Mouse (Mus musculus) layer of hippocampus, adult 6 months (tissue): ENCODE results near the gene Wfdc13. TPM values are rescaled to one million over a fixed set of nuclear protein-coding genes. Genes with fewer than 3 reads are reported as not detected.

ENCODE experiments used
- long read RNA-seq, 2 experiments: library from polyadenylated mRNA; unstranded; transcript quantifications; one replicate each; pipeline ENCODE4 v2.0.0; 2019 to 2020
- polyA plus RNA-seq: library from polyadenylated mRNA; unstranded; fragments of <200 nt; fragmentation: Nextera tagmentation; gene quantifications from 2 replicates; pipeline ENCODE4 v1.2.3, GENCODE M21; 2021

The Wfdc13 gene
- not detected in 2 replicates for polyA plus RNA-seq
- long read RNA-seq, experiment 1: 0 reads
- long read RNA-seq, experiment 2: 0 reads

DNA sequence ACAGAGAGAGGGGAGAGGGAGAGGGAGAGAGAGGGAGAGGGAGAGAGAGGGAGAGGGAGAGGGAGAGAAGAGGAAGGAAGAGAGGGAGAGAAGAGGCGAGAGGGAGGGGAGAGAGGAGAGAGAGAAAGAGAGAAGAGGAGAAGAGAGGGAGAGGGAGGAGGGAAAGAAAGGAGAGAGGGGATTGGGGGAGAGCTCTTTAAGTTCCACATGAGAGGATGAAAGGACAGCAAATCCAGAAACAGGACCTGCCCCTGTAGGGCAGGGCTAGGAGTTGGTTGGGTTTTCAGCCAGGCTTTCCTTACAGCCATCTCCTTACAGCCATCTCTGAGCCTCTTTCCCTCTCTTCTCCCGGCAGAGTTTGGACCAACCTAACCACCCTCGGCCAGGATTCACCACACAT is at the start of gene Wfdc13:
Wfdc13 (plus strand) TSS at position 301 of the 400 bp plus-strand sequence.

DNA sequence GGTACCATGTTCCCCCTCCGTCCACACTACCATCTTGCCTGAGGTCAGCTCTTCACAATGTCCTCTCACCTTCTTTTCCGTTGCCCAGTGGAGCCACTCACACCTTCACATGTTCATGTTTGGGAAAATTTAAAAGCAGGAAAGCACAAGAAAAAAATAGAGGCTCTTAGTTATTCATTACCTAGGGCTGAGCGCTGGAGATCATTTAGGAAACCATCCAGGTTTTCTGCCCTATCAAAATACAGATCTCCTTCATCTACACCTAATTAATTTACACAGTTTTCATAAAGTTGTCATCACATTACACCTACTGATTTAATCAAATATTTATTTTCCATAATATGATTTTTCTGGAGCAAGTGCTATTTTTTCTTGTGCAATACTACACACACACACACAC is 46.2 kb upstream of the Wfdc13 start, which contains the start of gene Wfdc16:
Wfdc16 (minus strand) TSS at position 101 of the 400 bp plus-strand sequence.

GRCm38 (mm10) chr2:164655858-164656257 is 29.0 kb upstream of the Wfdc13 start, which contains the start of gene Wfdc10:
TSS of gene Wfdc10 (plus strand) at chr2:164656046.

GRCm38 (mm10) chr2:164656483-164656882 is 28.4 kb upstream of the Wfdc13 start, which contains the start of gene Wfdc9:
TSS of gene Wfdc9 (minus strand) at chr2:164656583.

DNA sequence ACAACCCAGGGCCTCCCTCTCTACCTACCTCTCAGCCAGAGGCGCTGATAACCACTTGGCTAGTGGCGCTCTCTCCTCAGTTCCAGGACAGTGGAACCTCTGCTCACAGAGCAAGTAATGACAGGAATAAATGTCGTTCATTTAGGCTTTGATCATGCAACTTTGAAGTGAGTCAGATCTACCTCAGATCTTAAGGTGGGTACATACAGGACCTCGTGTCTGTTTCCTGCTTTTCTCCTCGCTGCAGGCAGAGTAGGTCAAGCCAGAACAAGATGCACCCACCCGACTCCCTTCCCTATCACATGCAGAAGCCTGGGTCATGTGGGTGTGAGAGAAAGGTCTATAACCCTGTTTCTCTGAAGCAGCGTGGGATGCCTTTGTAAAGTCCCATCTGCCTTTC is 10.9 kb upstream of the Wfdc13 start, which contains the start of gene Wfdc11:
Wfdc11 (minus strand) TSS at position 101 of the 400 bp plus-strand sequence.

GRCm38 (mm10) chr2:164698201-164698600 is 13.3 kb downstream of the Wfdc13 start, which contains the start of gene Spint4:
TSS of gene Spint4 (plus strand) at chr2:164698501.

GRCm38 (mm10) chr2:164715005-164715404 is 30.1 kb downstream of the Wfdc13 start, which contains the start of gene Spint5:
TSS of gene Spint5 (plus strand) at chr2:164715305.

Other genes with a start within 250 kb of the Wfdc13 start
- gene Sdc4, start 241.2 kb upstream of the Wfdc13 start, polyA plus RNA-seq: 189 and 290 TPM in 2 replicates
- 122 and 133 TPM in 2 replicates for gene Sys1, start 228.1 kb upstream of the Wfdc13 start, polyA plus RNA-seq
- 8.3 and 10.1 TPM in 2 replicates for gene Gm20458, start 224.1 kb upstream of the Wfdc13 start, polyA plus RNA-seq
- not detected in 2 replicates for gene Trp53tg5, start 211.4 kb upstream of the Wfdc13 start, polyA plus RNA-seq
- 184 and 200 TPM in 2 replicates for gene Dbndd2, start 199.0 kb upstream of the Wfdc13 start, polyA plus RNA-seq
- gene Pigt, start 187.6 kb upstream of the Wfdc13 start, polyA plus RNA-seq: 48.8 and 68.4 TPM in 2 replicates
- 0.52 and 8.3 TPM in 2 replicates for gene Wfdc2, start 122.7 kb upstream of the Wfdc13 start, polyA plus RNA-seq
- not detected in 2 replicates for gene Spint3, start 111.6 kb upstream of the Wfdc13 start, polyA plus RNA-seq
- not detected in 2 replicates for gene Wfdc6a, start 99.7 kb upstream of the Wfdc13 start, polyA plus RNA-seq
- not detected in 2 replicates for gene Eppin, start 91.5 kb upstream of the Wfdc13 start, polyA plus RNA-seq
- not detected in 2 replicates for gene Wfdc6b, start 71.6 kb upstream of the Wfdc13 start, polyA plus RNA-seq
- gene Wfdc8, start 71.5 kb upstream of the Wfdc13 start, polyA plus RNA-seq: not detected in 2 replicates
- not detected in 2 replicates for gene Wfdc16, start 46.3 kb upstream of the Wfdc13 start, polyA plus RNA-seq
- gene Wfdc10, start 29.1 kb upstream of the Wfdc13 start, polyA plus RNA-seq: not detected in 2 replicates
- not detected in 2 replicates for gene Wfdc9, start 28.5 kb upstream of the Wfdc13 start, polyA plus RNA-seq
- gene Wfdc11, start 11.0 kb upstream of the Wfdc13 start, polyA plus RNA-seq: not detected in 2 replicates
- not detected in 2 replicates for gene Spint4, start 13.4 kb downstream of the Wfdc13 start, polyA plus RNA-seq
- not detected in 2 replicates for gene Spint5, start 30.2 kb downstream of the Wfdc13 start, polyA plus RNA-seq
- gene Wfdc3, start 60.8 kb downstream of the Wfdc13 start, polyA plus RNA-seq: 3.3 and 3.5 TPM in 2 replicates
- gene Dnttip1, start 60.9 kb downstream of the Wfdc13 start, polyA plus RNA-seq: 4.1 and 5.2 TPM in 2 replicates
- 0.83 and 0.95 TPM in 2 replicates for gene Ube2c, start 84.8 kb downstream of the Wfdc13 start, polyA plus RNA-seq
- not detected in 2 replicates for gene Tnnc2, start 94.9 kb downstream of the Wfdc13 start, polyA plus RNA-seq
- 39.6 and 48.3 TPM in 2 replicates for gene Snx21, start 100.7 kb downstream of the Wfdc13 start, polyA plus RNA-seq
- gene Acot8, start 119.8 kb downstream of the Wfdc13 start, polyA plus RNA-seq: 19.2 and 21.1 TPM in 2 replicates
- 10.3 and 10.8 TPM in 2 replicates for gene Zswim3, start 120.0 kb downstream of the Wfdc13 start, polyA plus RNA-seq
- 26.3 and 29.5 TPM in 2 replicates for gene Zswim1, start 137.6 kb downstream of the Wfdc13 start, polyA plus RNA-seq
- not detected in 2 replicates for gene Spata25, start 143.4 kb downstream of the Wfdc13 start, polyA plus RNA-seq
- 131 and 133 TPM in 2 replicates for gene Ctsa, start 147.8 kb downstream of the Wfdc13 start, polyA plus RNA-seq
- 5.4 and 5.6 TPM in 2 replicates for gene Neurl2, start 148.3 kb downstream of the Wfdc13 start, polyA plus RNA-seq
- 123 and 144 TPM in 2 replicates for gene Pltp, start 172.6 kb downstream of the Wfdc13 start, polyA plus RNA-seq
- 84.4 and 85.2 TPM in 2 replicates for gene Pcif1, start 194.2 kb downstream of the Wfdc13 start, polyA plus RNA-seq
- gene Zfp335, start 226.7 kb downstream of the Wfdc13 start, polyA plus RNA-seq: 8.9 and 11.8 TPM in 2 replicates